Mouse (Mus musculus) CH12F3 (cell line): Measurements from ENCODE around the gene Hnrnpk.
"Not testable (repeated sequence)": the region's sequence is repeated elsewhere in the genome, so short reads cannot be mapped to it uniquely, and the experiment has no call there.

Source experiments
- in situ Hi-C: fragments of 300-500 bp; cut with MboI; formaldehyde crosslinking; loops from 2 replicates; pipeline ENCODE4 v1.14.3; 2020; ENCODE audit warnings: low sequenced_read_pairs

Hnrnpk gene

GRCm38 (mm10) chr13:58389324-58389951 is 13.7 kb downstream of the Hnrnpk start:
- in situ Hi-C loops, result loop anchor here (25.0 kb wide), 1 partner anchor 227 kb away; the partner anchor contains the start of gene Idnk

GRCm38 (mm10) chr13:58388379-58388778 is 14.8 kb downstream of the Hnrnpk start:
- in situ Hi-C loops, result loop anchor here (25.0 kb wide), 1 partner anchor 226 kb away; the partner anchor contains the start of gene Idnk

- in situ Hi-C loops, result loop anchor here (25.0 kb wide), 1 partner anchor 226 kb away; the partner anchor contains the start of gene Idnk
Measured at GRCm38 (mm10) chr13:58387948-58388347, 15.2 kb downstream of the Hnrnpk start.

- in situ Hi-C loops, result loop anchor here (25.0 kb wide), 1 partner anchor 223 kb away; the partner anchor contains the start of gene Idnk
Measured at GRCm38 (mm10) chr13:58385547-58385920, 17.6 kb downstream of the Hnrnpk start.

GRCm38 (mm10) chr13:58384779-58385546 is 18.2 kb downstream of the Hnrnpk start, which contains the start of gene 2210016F16Rik:
2210016F16Rik (minus strand) TSS chr13:58385225.
- in situ Hi-C loops, result loop anchor here (25.0 kb wide), 1 partner anchor 223 kb away; the partner anchor contains the start of gene Idnk

GRCm38 (mm10) chr13:58384371-58384770 is 18.8 kb downstream of the Hnrnpk start:
- in situ Hi-C loops, result loop anchor here (25.0 kb wide), 1 partner anchor 222 kb away; the partner anchor contains the start of gene Idnk

GRCm38 (mm10) chr13:58373153-58373470 is 30.0 kb downstream of the Hnrnpk start:
- in situ Hi-C loops, result no loop called here

GRCm38 (mm10) chr13:58372278-58373152 is 30.6 kb downstream of the Hnrnpk start:
- in situ Hi-C loops, result no loop called here

GRCm38 (mm10) chr13:58368835-58369234 is 34.3 kb downstream of the Hnrnpk start:
- in situ Hi-C loops, result no loop called here

GRCm38 (mm10) chr13:58367641-58368040 is 35.5 kb downstream of the Hnrnpk start:
- in situ Hi-C loops, result no loop called here

GRCm38 (mm10) chr13:58366373-58366772 is 36.8 kb downstream of the Hnrnpk start:
- in situ Hi-C loops, result no loop called here

GRCm38 (mm10) chr13:58365179-58365578 is 38.0 kb downstream of the Hnrnpk start:
- in situ Hi-C loops, result not testable (repeated sequence)

GRCm38 (mm10) chr13:58364353-58365175 is 38.6 kb downstream of the Hnrnpk start:
- in situ Hi-C loops, result no loop called here

GRCm38 (mm10) chr13:58359304-58359653 is 43.9 kb downstream of the Hnrnpk start:
- in situ Hi-C loops, result no loop called here

GRCm38 (mm10) chr13:58358629-58359303 is 44.4 kb downstream of the Hnrnpk start, which contains the start of gene Kif27:
Kif27 (minus strand) TSS chr13:58359122.
- in situ Hi-C loops, result no loop called here

- in situ Hi-C loops, result no loop called here
Measured at GRCm38 (mm10) chr13:58352996-58353395, 50.1 kb downstream of the Hnrnpk start.

GRCm38 (mm10) chr13:58350606-58351005 is 52.5 kb downstream of the Hnrnpk start:
- in situ Hi-C loops, result no loop called here

GRCm38 (mm10) chr13:58344505-58344904 is 58.6 kb downstream of the Hnrnpk start:
- in situ Hi-C loops, result no loop called here
